Mouse (Mus musculus) CH12.LX (cell line): ENCODE measurements around the gene Baz2b. TPM values are rescaled to one million over a fixed set of nuclear protein-coding genes. Genes with fewer than 3 reads are reported as not detected.

Experiments
- DNase-seq: peaks from one replicate; pipeline ENCODE4 v3.0.0-alpha.2; 2013; ENCODE audit errors: extremely low read depth
- H3K27ac ChIP-seq: 2 replicates; pipeline ENCODE4 v1.5.1; 2012; ENCODE audit warnings: low read depth, mild to moderate bottlenecking, control low read depth, moderate library complexity; ENCODE audit not compliant: insufficient read depth
- H3K27me3 ChIP-seq: replicated peaks from 2 replicates; pipeline ENCODE3; 2012; ENCODE audit warnings: inconsistent platforms
- H3K36me3 ChIP-seq, 2 experiments: replicated peaks in 1 of 2; 2 replicates each; pipeline versions ENCODE3 to v1.6.1; 2012; ENCODE audit warnings: inconsistent platforms in 1 of 2, low read length in 1 of 2, mild to moderate bottlenecking in 1 of 2, mixed read lengths in 1 of 2, moderate library complexity in 1 of 2; ENCODE audit not compliant: control insufficient read depth in 1 of 2, insufficient read depth in 1 of 2
- H3K4me1 ChIP-seq, 2 experiments: 2 replicates each; pipeline ENCODE4 v1.6.1; 2012; ENCODE audit warnings: inconsistent platforms in 1 of 2, moderate library complexity in 1 of 2; ENCODE audit not compliant: insufficient read depth in 2 of 2, control insufficient read depth in 1 of 2
- H3K4me2 ChIP-seq: 2 replicates; pipeline ENCODE4 v1.6.1; 2012; ENCODE audit warnings: low read depth, mild to moderate bottlenecking, control low read depth; ENCODE audit not compliant: poor library complexity, insufficient read depth, severe bottlenecking
- H3K4me3 ChIP-seq, 3 experiments: fragments of 150-350 bp in 1 of 3; sonication (generic) in 1 of 3; replicated peaks in 1 of 3; 2 replicates each; pipeline versions ENCODE3 to v1.5.1; 2011 to 2012; ENCODE audit warnings: low read depth in 2 of 3, low read length in 2 of 3, mild to moderate bottlenecking in 2 of 3, moderate library complexity in 2 of 3, control low read depth in 1 of 3, improper control_type of control experiment in 1 of 3, inconsistent platforms in 1 of 3, mixed read lengths in 1 of 3; ENCODE audit not compliant: poor library complexity in 1 of 3
- H3K79me2 ChIP-seq: replicated peaks from 2 replicates; pipeline ENCODE4 v1.6.1; 2012; ENCODE audit warnings: mild to moderate bottlenecking, moderate library complexity; ENCODE audit not compliant: control insufficient read depth, poor library complexity, insufficient read depth, severe bottlenecking; ENCODE audit errors: extremely low read depth
- H3K9ac ChIP-seq: 2 replicates; pipeline ENCODE4 v1.6.1; 2012; ENCODE audit warnings: low read depth, mild to moderate bottlenecking, control low read depth, moderate library complexity; ENCODE audit not compliant: insufficient read depth
- H3K9me3 ChIP-seq: replicated peaks from 2 replicates; pipeline ENCODE3; 2012; ENCODE audit warnings: low read length, inconsistent platforms, mixed read lengths
- BHLHE40 ChIP-seq: IDR thresholded peaks from 2 replicates; pipeline ENCODE4 v1.6.1; 2011; ENCODE audit warnings: mild to moderate bottlenecking, low read depth, low read length, improper control_type of control experiment
- CHD1 ChIP-seq: IDR thresholded peaks from 2 replicates; pipeline ENCODE4 v1.6.1; 2012; ENCODE audit warnings: low read depth, low read length, improper control_type of control experiment, inconsistent platforms
- CHD2 ChIP-seq: IDR thresholded peaks from 2 replicates; pipeline ENCODE4 v1.6.1; 2011; ENCODE audit warnings: low read length, improper control_type of control experiment
- CTCF ChIP-seq, 2 experiments: IDR thresholded peaks in 1 of 2; conservative IDR thresholded peaks in 1 of 2; 2 replicates each; pipeline ENCODE4 v1.5.1; 2011 to 2012; ENCODE audit warnings: low read depth in 2 of 2, low read length in 2 of 2, improper control_type of control experiment in 1 of 2, inconsistent platforms in 1 of 2, mild to moderate bottlenecking in 1 of 2, moderate library complexity in 1 of 2
- E2F4 ChIP-seq: IDR thresholded peaks from 2 replicates; pipeline ENCODE4 v1.6.1; 2011; ENCODE audit warnings: low read depth, low read length, improper control_type of control experiment; ENCODE audit not compliant: insufficient replicate concordance
- ELF1 ChIP-seq: IDR thresholded peaks from 2 replicates; pipeline ENCODE4 v1.6.1; 2014; ENCODE audit warnings: low read depth, mild to moderate bottlenecking, inconsistent platforms, low read length, improper control_type of control experiment
- EP300 ChIP-seq: IDR thresholded peaks from 2 replicates; pipeline ENCODE4 v1.6.1; 2011; ENCODE audit warnings: low read length, improper control_type of control experiment
- ETS1 ChIP-seq: conservative IDR thresholded peaks from 2 replicates; pipeline ENCODE4 v1.6.1; 2012; ENCODE audit warnings: low read depth, mild to moderate bottlenecking, inconsistent platforms, low read length, improper control_type of control experiment, moderate library complexity
- GABPA ChIP-seq: IDR thresholded peaks from 2 replicates; pipeline ENCODE4 v1.6.1; 2012; ENCODE audit warnings: low read depth, low read length, improper control_type of control experiment, inconsistent platforms; ENCODE audit not compliant: insufficient replicate concordance
- HCFC1 ChIP-seq: IDR thresholded peaks from 2 replicates; pipeline ENCODE4 v1.6.1; 2012; ENCODE audit warnings: low read depth, mild to moderate bottlenecking, inconsistent platforms, low read length, improper control_type of control experiment
- IRF4 ChIP-seq: IDR thresholded peaks from 2 replicates; pipeline ENCODE4 v1.6.1; 2014; ENCODE audit warnings: low read depth, mild to moderate bottlenecking, inconsistent platforms, low read length, improper control_type of control experiment
- JUN ChIP-seq: IDR thresholded peaks from 2 replicates; pipeline ENCODE4 v1.6.1; 2011; ENCODE audit warnings: low read depth, mild to moderate bottlenecking, low read length, improper control_type of control experiment, moderate library complexity; ENCODE audit not compliant: insufficient read depth
- JUND ChIP-seq: conservative IDR thresholded peaks from 2 replicates; pipeline ENCODE4 v1.6.1; 2011; ENCODE audit warnings: low read depth, low read length, improper control_type of control experiment
- KAT2A ChIP-seq: IDR thresholded peaks from 2 replicates; pipeline ENCODE4 v1.6.1; 2012; ENCODE audit warnings: low read length, improper control_type of control experiment, inconsistent platforms; ENCODE audit not compliant: insufficient replicate concordance
- MAFK ChIP-seq: IDR thresholded peaks from 2 replicates; pipeline ENCODE4 v1.6.1; 2011; ENCODE audit warnings: low read length, improper control_type of control experiment; ENCODE audit not compliant: insufficient replicate concordance
- MAX ChIP-seq: IDR thresholded peaks from 2 replicates; pipeline ENCODE4 v1.6.1; 2011; ENCODE audit warnings: low read length, improper control_type of control experiment
- MYC ChIP-seq: IDR thresholded peaks from 2 replicates; pipeline ENCODE4 v1.6.1; 2011; ENCODE audit warnings: low read depth, mild to moderate bottlenecking, improper control_type of control experiment, low read length
- NELFE ChIP-seq: IDR thresholded peaks from 2 replicates; pipeline ENCODE4 v1.6.1; 2011; ENCODE audit warnings: low read depth, low read length, improper control_type of control experiment
- NRF1 ChIP-seq: IDR thresholded peaks from 2 replicates; pipeline ENCODE4 v1.6.1; 2014; ENCODE audit warnings: low read depth, mild to moderate bottlenecking, inconsistent platforms, low read length, improper control_type of control experiment, moderate library complexity
- PAX5 ChIP-seq: IDR thresholded peaks from 2 replicates; pipeline ENCODE4 v1.6.1; 2012; ENCODE audit warnings: low read length, inconsistent platforms, mixed read lengths
- POLR2A ChIP-seq: IDR thresholded peaks from 2 replicates; pipeline ENCODE4 v1.6.1; 2011; ENCODE audit warnings: low read depth, mild to moderate bottlenecking, improper control_type of control experiment, low read length
- RAD21 ChIP-seq: IDR thresholded peaks from 2 replicates; pipeline ENCODE4 v1.6.1; 2011; ENCODE audit warnings: low read depth, mild to moderate bottlenecking, low read length, improper control_type of control experiment, moderate library complexity
- RCOR1 ChIP-seq: conservative IDR thresholded peaks from 2 replicates; pipeline ENCODE4 v1.6.1; 2012; ENCODE audit warnings: low read depth, mild to moderate bottlenecking, inconsistent platforms, low read length, improper control_type of control experiment
- SIN3A ChIP-seq: IDR thresholded peaks from 2 replicates; pipeline ENCODE4 v1.6.1; 2012; ENCODE audit warnings: low read length, improper control_type of control experiment, inconsistent platforms
- SMC3 ChIP-seq: IDR thresholded peaks from 2 replicates; pipeline ENCODE4 v1.6.1; 2011; ENCODE audit warnings: low read depth, low read length, improper control_type of control experiment
- TCF12 ChIP-seq: IDR thresholded peaks from 2 replicates; pipeline ENCODE4 v1.6.1; 2014; ENCODE audit warnings: low read depth, mild to moderate bottlenecking, inconsistent platforms, low read length, improper control_type of control experiment
- UBTF ChIP-seq: IDR thresholded peaks from 2 replicates; pipeline ENCODE4 v1.6.1; 2012; ENCODE audit warnings: low read depth, mild to moderate bottlenecking, inconsistent platforms, low read length, improper control_type of control experiment, moderate library complexity
- USF1 ChIP-seq: IDR thresholded peaks from 2 replicates; pipeline ENCODE4 v1.6.1; 2014; ENCODE audit warnings: low read depth, mild to moderate bottlenecking, inconsistent platforms, low read length, improper control_type of control experiment
- ZC3H11A ChIP-seq: IDR thresholded peaks from 2 replicates; pipeline ENCODE4 v1.6.1; 2012; ENCODE audit warnings: low read depth, mild to moderate bottlenecking, inconsistent platforms, low read length, improper control_type of control experiment
- ZKSCAN1 ChIP-seq: IDR thresholded peaks from 2 replicates; pipeline ENCODE4 v1.6.1; 2012; ENCODE audit warnings: low read depth, inconsistent platforms, low read length, improper control_type of control experiment, borderline replicate concordance
- ZNF384 ChIP-seq: IDR thresholded peaks from 2 replicates; pipeline ENCODE4 v1.6.1; 2012; ENCODE audit warnings: low read depth, low read length, improper control_type of control experiment, inconsistent platforms
- dilution Hi-C: fragments of 300-500 bp; cut with MboI; formaldehyde crosslinking; loops from 2 replicates; pipeline ENCODE4 v1.14.3; 2020; ENCODE audit warnings: low sequenced_read_pairs; ENCODE audit not compliant: extremely low pct_unique_long_range_greater_than_20kb, extremely low pct_ligation_motif_present
- in situ Hi-C: fragments of 300-500 bp; cut with MboI; formaldehyde crosslinking; loops from 3 replicates; pipeline ENCODE4 v1.14.3; 2019; ENCODE audit warnings: low sequenced_read_pairs, low pct_ligation_motif_present, low pct_unique_long_range_greater_than_20kb, mixed read lengths
- polyA plus RNA-seq: library from polyadenylated mRNA; unstranded; fragments of >175 nt; gene quantifications from 2 replicates; pipeline ENCODE4 v1.2.1, GENCODE M21; 2012; ENCODE audit warnings: low read depth; ENCODE audit not compliant: insufficient read length
- total RNA-seq, 2 experiments: library from RNA; depleted of rRNA; stranded (reverse); fragments of 300-350 nt in 1 of 2; fragments of >200 nt in 1 of 2; gene quantifications; 2 replicates each; pipeline ENCODE4 v1.2.3; 2012 to 2014

Gene Baz2b
- total and polyA plus RNA-seq, 3 experiments = 17.3 to 36.3 (median 31.9) TPM

GRCm38 (mm10) chr2:60202900-60203530 is 6.6 kb downstream of the Baz2b start:
- dilution Hi-C loops (no loop called here), in situ Hi-C loops (no loop called here)
- Histone ChIP-seq H3K4me3 (no peak overlapping the region), H3K79me2 (peaks cover 1% of the 10 kb centered on the region; the same call in 1 of the 2 replicates), H3K4me2 (no peak overlapping the region), H3K9ac (no peak overlapping the region), H3K4me1 (peaks cover 5 to 24% of the 10 kb centered on the region in 2 experiments), H3K27ac (no peak overlapping the region), H3K27me3 (no peaks in the 10 kb centered on the region), H3K36me3 (peaks cover 3 to 16% of the 10 kb centered on the region in 2 experiments), H3K9me3 (no peaks in the 10 kb centered on the region)
- no peak for DNase-seq
- no peak for TF ChIP-seq IRF4
- no peak for TF ChIP-seq POLR2A
- no peak for TF ChIP-seq KAT2A
- no peak for TF ChIP-seq BHLHE40
- TF ChIP-seq TCF12 = no peak
- TF ChIP-seq GABPA = no peak
- no peak for TF ChIP-seq E2F4
- no peak for TF ChIP-seq RAD21
- TF ChIP-seq MYC = no peak
- no peak for TF ChIP-seq EP300
- no peak for TF ChIP-seq HCFC1
- TF ChIP-seq SIN3A = no peak
- TF ChIP-seq JUN = no peak
- no peak for TF ChIP-seq RCOR1

- H3K36me3 ChIP-seq = peaks cover 0 to 10% of the 10 kb centered on the region in 2 experiments
- in situ Hi-C loops (no loop called here), dilution Hi-C loops (no loop called here)
- TF ChIP-seq NELFE (no peak), ETS1 (no peak), ZC3H11A (peak; percentile 74), BHLHE40 (0 out of 2 replicates have a peak, but pooled peaks have one; percentile 17), TCF12 (0 out of 2 replicates have a peak, but pooled peaks have one; percentile 21), ZKSCAN1 (no peak), SMC3 (peak; percentile 92), NRF1 (no peak), KAT2A (no peak), E2F4 (no peak), USF1 (no peak), CTCF (conservative IDR thresholded peaks at IDR 0.05 in 1 of 2, IDR thresholded peaks at IDR 0.05 in 1 of 2; ENCODE audit: low read depth in 2 of 2, low read length in 2 of 2) (peak; percentile 67 to 79), UBTF (no peak), MAX (no peak), POLR2A (no peak), PAX5 (no peak), IRF4 (no peak), MAFK (no peak), JUN (no peak), HCFC1 (no peak), ZNF384 (no peak), EP300 (no peak), RCOR1 (no peak), CHD1 (no peak), CHD2 (no peak), JUND (0 out of 2 replicates have a peak, but pooled peaks have one; percentile 14), RAD21 (peak; percentile 76), ELF1 (no peak), GABPA (no peak)
Measured at GRCm38 (mm10) chr2:60200667-60201066, 9.0 kb downstream of the Baz2b start.

More at GRCm38 (mm10) chr2:60200667-60201066, 9.0 kb downstream of the Baz2b start:
- H3K9me3 ChIP-seq = no peaks in the 10 kb centered on the region
- H3K4me2 ChIP-seq = no peak overlapping the region
- H3K4me3 ChIP-seq = no peak overlapping the region
- DNase-seq = peak; percentile 50
- H3K27me3 ChIP-seq = no peaks in the 10 kb centered on the region
- H3K27ac ChIP-seq = no peak overlapping the region
- H3K4me1 ChIP-seq = peaks cover 3 to 20% of the 10 kb centered on the region in 2 experiments; a peak in 2 of 4 replicates
- no peaks in the 10 kb centered on the region for H3K79me2 ChIP-seq
- no peak overlapping the region for H3K9ac ChIP-seq
